Mouse (Mus musculus): Measurements from ENCODE around the gene Tpst1. TPM values are rescaled to one million over a fixed set of nuclear protein-coding genes. Genes with fewer than 3 reads are reported as not detected.
A peak's percentile ranks its signal among the peaks of the same experiment; 100 is the strongest.

Gene Tpst1
- total RNA-seq, 1 experiment from 2014 or later, result 19.8 TPM

GRCm38 (mm10) chr5:130051073-130051860 is 21.9 kb upstream of the Tpst1 start:
- no peak for ATAC-seq (ENCODE audit: extremely low read depth, insufficient number of reproducible peaks, low FRiP score, poor library complexity, severe bottlenecking)

GRCm38 (mm10) chr5:130052510-130052909 is 20.6 kb upstream of the Tpst1 start:
- no peak for ATAC-seq (ENCODE audit: extremely low read depth, insufficient number of reproducible peaks, low FRiP score, poor library complexity, severe bottlenecking)

GRCm38 (mm10) chr5:130052955-130053354 is 20.2 kb upstream of the Tpst1 start:
- ATAC-seq (ENCODE audit: extremely low read depth, insufficient number of reproducible peaks, low FRiP score, poor library complexity, severe bottlenecking), result no peak

- ATAC-seq (ENCODE audit: extremely low read depth, insufficient number of reproducible peaks, low FRiP score, poor library complexity, severe bottlenecking), result no peak
Measured at GRCm38 (mm10) chr5:130055688-130056087, 17.4 kb upstream of the Tpst1 start.

- ATAC-seq (ENCODE audit: extremely low read depth, insufficient number of reproducible peaks, low FRiP score, poor library complexity, severe bottlenecking), result no peak
Measured at GRCm38 (mm10) chr5:130056303-130056702, 16.8 kb upstream of the Tpst1 start.

DNA sequence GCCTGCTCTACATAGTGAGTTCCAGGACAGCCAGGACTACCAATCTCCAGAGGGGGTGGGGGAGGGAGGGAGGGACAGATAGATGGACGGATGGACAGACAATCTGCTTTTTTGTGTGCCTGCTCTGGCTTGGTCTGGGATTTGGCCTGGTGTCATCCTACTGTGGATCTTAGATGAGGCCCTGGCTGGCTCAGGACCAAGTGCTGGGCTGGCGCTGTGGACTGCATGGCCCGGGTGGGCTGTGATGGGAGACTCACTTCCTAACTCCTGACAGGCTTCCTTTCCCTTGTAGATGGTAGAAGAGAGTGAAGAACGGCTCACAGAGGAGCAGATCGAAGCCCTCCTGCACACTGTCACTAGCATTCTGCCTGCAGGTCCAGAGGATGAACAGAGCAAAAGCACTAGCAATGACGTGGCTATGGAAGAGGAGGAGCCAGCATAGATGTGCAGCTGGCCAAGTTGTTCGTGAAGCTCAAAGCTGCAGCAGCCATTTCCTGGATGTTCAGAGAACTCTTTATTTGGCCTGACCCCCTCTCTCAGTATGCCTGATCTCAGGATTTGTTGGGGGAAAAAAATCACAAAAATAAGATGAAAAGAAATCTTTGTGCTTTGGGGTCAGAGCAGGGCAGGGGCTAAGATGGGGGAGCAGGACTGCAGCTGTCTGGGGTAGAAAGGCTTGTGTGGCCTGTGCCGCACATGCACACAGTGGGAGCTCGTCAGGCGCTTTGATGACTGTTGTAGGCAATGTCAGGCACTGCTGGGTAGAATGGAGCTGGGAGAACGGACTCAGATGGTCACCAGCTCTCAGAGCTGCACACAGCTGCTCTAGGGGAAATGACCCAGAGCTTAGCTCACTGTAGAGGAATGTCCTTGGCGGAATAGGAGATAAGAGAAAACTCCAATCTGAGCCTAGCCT is 13.5 kb upstream of the Tpst1 start:
- no peak for ATAC-seq (ENCODE audit: extremely low read depth, insufficient number of reproducible peaks, low FRiP score, poor library complexity, severe bottlenecking)

DNA sequence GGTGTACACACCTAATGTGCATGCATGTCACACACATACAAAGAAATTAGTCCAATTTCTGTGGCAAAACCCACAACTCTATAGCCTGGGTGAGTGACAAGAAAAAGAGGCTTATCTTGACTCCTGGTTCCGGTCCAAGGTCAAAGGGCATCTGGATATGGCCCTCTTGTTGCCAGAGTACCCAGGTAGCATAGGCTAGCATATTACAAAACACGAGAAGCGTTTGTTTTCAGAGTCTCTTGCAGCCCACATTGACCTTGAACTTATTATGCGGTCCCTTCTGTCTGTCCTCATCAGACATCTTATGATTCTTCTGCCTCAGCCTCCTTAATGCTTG is 12.8 kb upstream of the Tpst1 start:
- ATAC-seq (ENCODE audit: extremely low read depth, insufficient number of reproducible peaks, low FRiP score, poor library complexity, severe bottlenecking), result no peak

DNA sequence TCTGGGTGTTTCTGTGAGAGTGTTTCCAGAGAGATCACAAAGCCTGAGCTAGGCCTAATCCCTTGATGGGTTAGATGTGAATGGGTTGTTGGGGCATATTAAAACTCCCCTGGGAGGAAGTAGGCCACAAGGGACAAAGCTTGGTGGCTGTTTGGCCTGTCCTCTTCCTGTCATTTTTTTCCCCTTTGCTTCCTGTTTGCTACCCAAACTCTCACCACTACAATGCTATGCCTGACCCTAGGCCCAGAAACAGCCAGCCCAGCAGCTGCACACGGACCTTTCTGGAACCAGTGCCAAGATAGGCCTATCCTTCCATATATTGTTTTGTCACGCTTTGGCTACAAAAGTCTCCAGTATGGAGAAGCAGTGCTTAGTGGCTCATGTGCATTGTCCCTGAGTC is 11.0 kb upstream of the Tpst1 start:
- ATAC-seq (ENCODE audit: extremely low read depth, insufficient number of reproducible peaks, low FRiP score, poor library complexity, severe bottlenecking), result peak; percentile 66

DNA sequence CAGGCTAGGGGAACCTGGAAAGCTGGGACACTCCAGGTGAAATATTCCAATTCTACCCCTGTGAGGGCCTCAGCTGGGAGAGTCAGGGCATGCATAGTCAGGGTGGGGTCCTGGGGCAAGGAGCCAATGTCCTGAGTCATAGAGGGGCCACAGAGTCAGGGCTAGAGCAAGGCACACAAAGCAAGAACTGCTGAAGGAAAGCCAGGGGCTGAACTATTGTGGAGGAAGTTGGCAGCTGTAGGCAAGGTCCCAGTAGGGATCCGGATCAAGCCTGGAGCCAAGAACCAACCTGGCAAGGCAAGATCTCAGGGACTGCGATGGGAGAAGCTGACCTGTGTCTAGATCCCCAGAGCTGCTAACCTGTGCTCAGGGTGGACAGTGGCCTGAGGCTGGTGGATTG is 9.4 kb upstream of the Tpst1 start:
- ATAC-seq (ENCODE audit: extremely low read depth, insufficient number of reproducible peaks, low FRiP score, poor library complexity, severe bottlenecking), result no peak

- ATAC-seq (ENCODE audit: extremely low read depth, insufficient number of reproducible peaks, low FRiP score, poor library complexity, severe bottlenecking), result peak; percentile 45; the same call in 1 of the 2 replicates
Measured at GRCm38 (mm10) chr5:130065579-130065978, 7.5 kb upstream of the Tpst1 start.

DNA sequence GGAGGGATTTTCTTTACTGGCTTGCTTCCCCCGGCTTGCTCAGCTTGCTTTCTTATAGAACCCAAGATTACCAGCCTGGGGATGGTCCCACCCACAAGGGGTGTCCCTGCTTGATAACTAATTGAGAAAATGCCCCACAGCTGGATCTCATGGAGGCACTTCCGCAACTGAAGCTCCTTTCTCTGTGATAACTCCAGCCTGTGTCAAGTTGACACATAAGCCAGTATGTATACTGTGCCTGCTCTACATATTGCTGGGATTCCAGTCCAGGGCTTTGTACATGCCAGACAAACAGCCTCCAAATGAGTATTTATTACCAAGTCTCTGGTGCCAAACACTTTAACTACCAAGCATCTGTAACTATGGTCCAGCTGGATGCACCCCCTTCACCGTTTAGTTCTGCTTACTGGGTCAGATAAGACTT is 5.3 kb upstream of the Tpst1 start:
- no peak for ATAC-seq (ENCODE audit: extremely low read depth, insufficient number of reproducible peaks, low FRiP score, poor library complexity, severe bottlenecking)

DNA sequence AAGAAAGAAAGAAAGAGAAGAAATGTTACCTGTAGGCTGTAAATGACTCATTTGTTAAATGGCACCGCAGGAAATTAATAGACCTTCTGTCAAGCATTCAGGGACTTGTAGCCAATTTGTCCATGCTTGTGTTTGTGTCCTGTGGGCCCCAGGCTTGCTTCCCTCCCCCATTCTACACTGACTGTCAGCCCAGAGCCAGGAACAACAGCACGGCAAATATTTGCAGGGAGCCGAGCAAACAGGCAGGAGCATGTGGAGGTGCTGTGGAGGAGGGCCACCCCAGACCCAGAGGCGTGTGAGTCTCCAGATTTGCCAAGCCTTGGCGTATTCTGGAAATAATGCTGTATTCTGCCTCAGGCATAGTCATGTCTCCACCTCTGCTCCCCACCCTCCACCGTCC is 1.4 kb downstream of the Tpst1 start:
- no peak for ATAC-seq (ENCODE audit: extremely low read depth, insufficient number of reproducible peaks, low FRiP score, poor library complexity, severe bottlenecking)

DNA sequence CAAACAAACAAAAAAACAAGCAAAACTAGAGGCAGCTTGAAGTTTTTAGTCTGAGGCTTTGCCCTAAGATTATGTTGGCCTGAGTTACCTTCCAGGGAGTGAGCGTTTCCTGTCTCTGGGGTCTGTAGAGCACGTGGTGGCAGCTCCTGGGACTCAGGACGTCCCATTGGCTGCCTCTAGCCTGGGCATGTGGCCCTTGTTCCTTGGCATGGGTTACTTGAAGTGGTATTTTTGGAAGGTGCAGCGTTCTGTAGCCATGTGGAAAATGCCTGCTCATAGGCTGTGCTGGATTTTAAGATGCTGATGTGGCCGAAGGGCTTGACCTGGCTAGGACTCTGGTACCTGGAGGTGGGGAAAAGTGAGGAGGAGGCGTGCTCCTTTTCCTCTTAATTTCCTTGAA is 3.3 kb downstream of the Tpst1 start:
- ATAC-seq (ENCODE audit: extremely low read depth, insufficient number of reproducible peaks, low FRiP score, poor library complexity, severe bottlenecking), result no peak

GRCm38 (mm10) chr5:130078096-130078833 is 5.1 kb downstream of the Tpst1 start:
- no peak for ATAC-seq (ENCODE audit: extremely low read depth, insufficient number of reproducible peaks, low FRiP score, poor library complexity, severe bottlenecking)

DNA sequence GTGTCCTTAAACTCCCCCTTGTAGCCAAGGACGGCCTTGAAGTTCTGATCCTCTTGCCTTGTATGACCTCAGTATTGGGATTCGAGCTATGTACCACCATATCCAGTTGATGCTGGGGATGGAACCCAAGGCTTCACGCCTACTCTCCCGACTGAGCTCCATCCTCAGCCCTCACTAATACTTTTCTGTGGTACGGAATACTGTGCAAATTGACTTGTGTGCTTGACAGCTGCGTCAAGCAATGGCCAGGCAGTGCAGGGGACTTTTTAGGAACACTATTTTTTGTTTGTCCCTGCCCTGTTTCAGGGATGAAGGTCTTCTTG is 5.7 kb downstream of the Tpst1 start:
- no peak for ATAC-seq (ENCODE audit: extremely low read depth, insufficient number of reproducible peaks, low FRiP score, poor library complexity, severe bottlenecking)

- peak; percentile 72 for ATAC-seq (ENCODE audit: extremely low read depth, insufficient number of reproducible peaks, low FRiP score, poor library complexity, severe bottlenecking)
Measured at GRCm38 (mm10) chr5:130079202-130080050, 6.3 kb downstream of the Tpst1 start.

- no peak for ATAC-seq (ENCODE audit: extremely low read depth, insufficient number of reproducible peaks, low FRiP score, poor library complexity, severe bottlenecking)
Measured at GRCm38 (mm10) chr5:130080051-130080681, 7.0 kb downstream of the Tpst1 start.

DNA sequence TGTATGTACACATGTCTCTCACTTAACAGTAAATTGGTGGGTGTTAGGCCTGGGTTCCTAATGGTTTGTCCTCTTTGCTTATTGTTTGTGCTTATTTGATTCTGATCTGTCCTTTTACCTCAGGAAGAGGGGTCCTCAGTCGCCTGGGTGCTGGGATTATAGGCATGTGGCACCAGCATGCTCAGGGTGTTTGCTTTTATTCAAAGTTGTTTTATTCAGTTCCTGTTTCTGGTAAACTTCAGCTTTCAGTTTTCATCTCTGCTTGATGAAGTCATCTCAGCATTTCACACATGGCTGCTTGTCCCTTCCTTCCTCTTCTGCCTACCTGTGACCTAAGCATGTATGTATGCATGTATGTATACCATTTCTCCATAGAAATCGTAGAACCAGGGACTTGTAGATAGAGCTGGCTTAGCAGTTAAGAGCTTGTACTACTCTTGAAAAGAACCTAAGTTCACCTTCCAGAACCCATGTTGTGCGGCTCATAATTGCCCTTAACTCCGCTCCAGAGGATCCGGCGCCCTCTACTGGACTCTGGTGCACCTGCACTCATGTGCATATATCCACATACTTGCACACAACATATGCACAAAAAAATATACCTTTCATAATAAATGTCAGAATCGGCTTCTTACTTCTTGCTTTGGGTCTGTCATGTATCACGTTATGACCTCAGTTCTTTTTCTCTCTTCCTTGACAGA is 8.2 kb downstream of the Tpst1 start:
- peak; percentile 82 for ATAC-seq (ENCODE audit: extremely low read depth, insufficient number of reproducible peaks, low FRiP score, poor library complexity, severe bottlenecking)
